Mouse (Mus musculus) MEL (cell line): ENCODE measurements around the gene Ccl12. TPM values are rescaled to one million over a fixed set of nuclear protein-coding genes. Genes with fewer than 3 reads are reported as not detected.

Experiments used
- DNase-seq: peaks from one replicate; pipeline ENCODE4 v3.0.0; 2011; ENCODE audit warnings: low read depth, low spot score
- H3K27ac ChIP-seq: 2 replicates; pipeline ENCODE4 v1.5.1; 2012; ENCODE audit warnings: low read depth, mild to moderate bottlenecking, control low read depth, low read length, moderate library complexity; ENCODE audit not compliant: control insufficient read depth
- H3K27me3 ChIP-seq, 2 experiments: fragments of 150-350 bp in 1 of 2; sonication (generic) in 1 of 2; 2 replicates each; pipeline ENCODE4 v1.6.1; 2012; ENCODE audit warnings: low read length in 2 of 2, mild to moderate bottlenecking in 2 of 2, improper control_type of control experiment in 1 of 2, moderate library complexity in 1 of 2; ENCODE audit not compliant: insufficient read depth in 2 of 2, control insufficient read depth in 1 of 2
- H3K36me3 ChIP-seq, 2 experiments: 2 replicates each; pipeline ENCODE4 v1.6.1; 2012 to 2014; ENCODE audit warnings: low read length in 2 of 2, improper control_type of control experiment in 1 of 2, inconsistent platforms in 1 of 2, mild to moderate bottlenecking in 1 of 2; ENCODE audit not compliant: insufficient read depth in 2 of 2, control insufficient read depth in 1 of 2
- H3K4me1 ChIP-seq, 2 experiments: fragments of 150-350 bp in 1 of 2; sonication (generic) in 1 of 2; 2 replicates each; pipeline ENCODE4 v1.6.1; 2012; ENCODE audit warnings: low read length in 2 of 2, improper control_type of control experiment in 1 of 2, mild to moderate bottlenecking in 1 of 2; ENCODE audit not compliant: insufficient read depth in 2 of 2, control insufficient read depth in 1 of 2
- H3K4me3 ChIP-seq, 2 experiments: fragments of 150-350 bp in 1 of 2; sonication (generic) in 1 of 2; 2 replicates each; pipeline ENCODE4 v1.5.1; 2012; ENCODE audit warnings: low read depth in 2 of 2, low read length in 2 of 2, mild to moderate bottlenecking in 2 of 2, moderate library complexity in 2 of 2, control low read depth in 1 of 2, improper control_type of control experiment in 1 of 2; ENCODE audit not compliant: control insufficient read depth in 1 of 2, insufficient read depth in 1 of 2
- H3K79me2 ChIP-seq: 2 replicates; pipeline ENCODE4 v1.6.1; 2012; ENCODE audit warnings: mild to moderate bottlenecking, low read length, moderate library complexity; ENCODE audit not compliant: control insufficient read depth, poor library complexity, insufficient read depth
- H3K9ac ChIP-seq: 2 replicates; pipeline ENCODE4 v1.6.1; 2012; ENCODE audit warnings: low read depth, mild to moderate bottlenecking, control low read depth, low read length, moderate library complexity; ENCODE audit not compliant: control insufficient read depth, poor library complexity, severe bottlenecking
- H3K9me3 ChIP-seq: fragments of 150-350 bp; sonication (generic); replicated peaks from 2 replicates; pipeline ENCODE4 v1.6.1; 2012; ENCODE audit warnings: mild to moderate bottlenecking, low read length, improper control_type of control experiment, moderate library complexity; ENCODE audit not compliant: insufficient read depth
- CHD2 ChIP-seq: IDR thresholded peaks from 2 replicates; pipeline ENCODE4 v1.6.1; 2011; ENCODE audit warnings: low read length, improper control_type of control experiment
- ELF1 ChIP-seq: IDR thresholded peaks from 2 replicates; pipeline ENCODE4 v1.6.1; 2014; ENCODE audit warnings: low read depth, mild to moderate bottlenecking, inconsistent platforms, low read length, improper control_type of control experiment, moderate library complexity
- EP300 ChIP-seq, 2 experiments: IDR thresholded peaks; 2 replicates each; pipeline ENCODE4 v1.6.1; 2011; ENCODE audit warnings: improper control_type of control experiment in 2 of 2, low read length in 2 of 2, low read depth in 1 of 2, mild to moderate bottlenecking in 1 of 2
- GABPA ChIP-seq: IDR thresholded peaks from 2 replicates; pipeline ENCODE4 v1.6.1; 2012; ENCODE audit warnings: low read depth, mild to moderate bottlenecking, inconsistent platforms, low read length, improper control_type of control experiment, moderate library complexity
- MAFK ChIP-seq: IDR thresholded peaks from 2 replicates; pipeline ENCODE4 v1.6.1; 2011; ENCODE audit warnings: low read depth, mild to moderate bottlenecking, low read length, improper control_type of control experiment, borderline replicate concordance
- MAZ ChIP-seq: IDR thresholded peaks from 2 replicates; pipeline ENCODE4 v1.6.1; 2012; ENCODE audit warnings: low read depth, mild to moderate bottlenecking, inconsistent platforms, low read length, improper control_type of control experiment
- MEF2A ChIP-seq: IDR thresholded peaks from 2 replicates; pipeline ENCODE4 v1.6.1; 2014; ENCODE audit warnings: low read depth, mild to moderate bottlenecking, inconsistent platforms, low read length, improper control_type of control experiment; ENCODE audit not compliant: poor library complexity, insufficient replicate concordance, severe bottlenecking; ENCODE audit errors: extremely low read depth
- MXI1 ChIP-seq: IDR thresholded peaks from 2 replicates; pipeline ENCODE4 v1.6.1; 2011; ENCODE audit warnings: mild to moderate bottlenecking, low read depth, low read length, improper control_type of control experiment
- MYB ChIP-seq: IDR thresholded peaks from 2 replicates; pipeline ENCODE4 v1.6.1; 2011; ENCODE audit warnings: mild to moderate bottlenecking, low read depth, low read length, improper control_type of control experiment
- NELFE ChIP-seq: IDR thresholded peaks from 2 replicates; pipeline ENCODE4 v1.6.1; 2011; ENCODE audit warnings: low read depth, low read length, improper control_type of control experiment
- NRF1 ChIP-seq: IDR thresholded peaks from 2 replicates; pipeline ENCODE4 v1.6.1; 2014; ENCODE audit warnings: low read depth, mild to moderate bottlenecking, inconsistent platforms, low read length, improper control_type of control experiment, moderate library complexity; ENCODE audit not compliant: poor library complexity, insufficient read depth, severe bottlenecking
- POLR2A ChIP-seq, 2 experiments: IDR thresholded peaks; 2 replicates each; pipeline ENCODE4 v1.6.1; 2011 to 2012; ENCODE audit warnings: low read length in 2 of 2, mild to moderate bottlenecking in 2 of 2, control low read depth in 1 of 2, improper control_type of control experiment in 1 of 2, low read depth in 1 of 2, moderate library complexity in 1 of 2; ENCODE audit not compliant: control insufficient read depth in 1 of 2, insufficient read depth in 1 of 2, poor library complexity in 1 of 2
- SIN3A ChIP-seq: IDR thresholded peaks from 2 replicates; pipeline ENCODE4 v1.6.1; 2012; ENCODE audit warnings: low read length, improper control_type of control experiment, inconsistent platforms
- TAL1 ChIP-seq: IDR thresholded peaks from 2 replicates; pipeline ENCODE4 v1.6.1; 2012; ENCODE audit warnings: mild to moderate bottlenecking, inconsistent platforms, low read length, moderate library complexity, mixed read lengths
- ZKSCAN1 ChIP-seq: IDR thresholded peaks from 2 replicates; pipeline ENCODE4 v1.6.1; 2012; ENCODE audit warnings: low read depth, mild to moderate bottlenecking, inconsistent platforms, low read length, improper control_type of control experiment, moderate library complexity
- ZMIZ1 ChIP-seq: IDR thresholded peaks from 2 replicates; pipeline ENCODE4 v1.6.1; 2012; ENCODE audit warnings: low read depth, mild to moderate bottlenecking, inconsistent platforms, low read length, improper control_type of control experiment, moderate library complexity
- polyA plus RNA-seq, 2 experiments: library from polyadenylated mRNA; stranded (reverse) in 1 of 2; unstranded in 1 of 2; fragments of >175 nt in 1 of 2; fragments of >200 nt in 1 of 2; gene quantifications; 2 replicates each; pipeline versions ENCODE4 v1.2.1 to v1.2.4; 2012; ENCODE audit warnings: low replicate concordance in 2 of 2, low read depth in 1 of 2; ENCODE audit not compliant: insufficient read length in 2 of 2, insufficient read depth in 1 of 2, missing spikeins in 1 of 2
- total RNA-seq: library from RNA; depleted of rRNA; stranded (reverse); fragments of 300-350 nt; gene quantifications from 2 replicates; pipeline ENCODE4 v1.2.3, GENCODE M21; 2012

Ccl12 gene
- total and polyA plus RNA-seq, 3 experiments, result not detected

GRCm38 (mm10) chr11:82077031-82077430 is 24.6 kb upstream of the Ccl12 start:
- H3K4me3 ChIP-seq, result no peak overlapping the region
- H3K27ac ChIP-seq, result no peak overlapping the region
- no peaks in the 10 kb centered on the region for H3K4me1 ChIP-seq
- H3K27me3 ChIP-seq, result no peaks in the 10 kb centered on the region
- no peaks in the 10 kb centered on the region for H3K79me2 ChIP-seq
- no peaks in the 10 kb centered on the region for H3K36me3 ChIP-seq
- no peak for DNase-seq
- TF ChIP-seq SIN3A (no peak), ZMIZ1 (no peak), EP300 (IDR thresholded peaks at IDR 0.05; ENCODE audit: low read depth in 1 of 2, low read length in 2 of 2) (no peak), MYB (no peak), NELFE (no peak)
- H3K9ac ChIP-seq, result no peak overlapping the region
- H3K9me3 ChIP-seq, result no peaks in the 10 kb centered on the region

- H3K9ac ChIP-seq, result no peak overlapping the region
- no peaks in the 10 kb centered on the region for H3K27me3 ChIP-seq
- no peaks in the 10 kb centered on the region for H3K36me3 ChIP-seq
- DNase-seq, result no peak
- no peaks in the 10 kb centered on the region for H3K4me1 ChIP-seq
- H3K9me3 ChIP-seq, result no peaks in the 10 kb centered on the region
- no peak overlapping the region for H3K4me3 ChIP-seq
- TF ChIP-seq CHD2 (no peak), MAZ (no peak)
- no peaks in the 10 kb centered on the region for H3K79me2 ChIP-seq
- no peak overlapping the region for H3K27ac ChIP-seq
Measured at GRCm38 (mm10) chr11:82078136-82078730, 23.4 kb upstream of the Ccl12 start.

- no peaks in the 10 kb centered on the region for H3K4me1 ChIP-seq
- no peaks in the 10 kb centered on the region for H3K36me3 ChIP-seq
- DNase-seq, result no peak
- no peak overlapping the region for H3K27ac ChIP-seq
- no peaks in the 10 kb centered on the region for H3K79me2 ChIP-seq
- no peaks in the 10 kb centered on the region for H3K27me3 ChIP-seq
- H3K9me3 ChIP-seq, result no peaks in the 10 kb centered on the region
- TF ChIP-seq TAL1, result no peak
- no peak overlapping the region for H3K4me3 ChIP-seq
- no peak overlapping the region for H3K9ac ChIP-seq
Measured at GRCm38 (mm10) chr11:82080865-82081264, 20.8 kb upstream of the Ccl12 start.

- H3K9me3 ChIP-seq, result no peaks in the 10 kb centered on the region
- H3K36me3 ChIP-seq, result no peaks in the 10 kb centered on the region
- H3K27ac ChIP-seq, result no peak overlapping the region
- no peaks in the 10 kb centered on the region for H3K4me1 ChIP-seq
- no peak overlapping the region for H3K9ac ChIP-seq
- no peak for DNase-seq
- no peak overlapping the region for H3K4me3 ChIP-seq
- no peak for TF ChIP-seq POLR2A (IDR thresholded peaks at IDR 0.05; ENCODE audit: control insufficient read depth in 1 of 2, insufficient read depth in 1 of 2, low read depth in 1 of 2, low read length in 2 of 2, poor library complexity in 1 of 2)
- TF ChIP-seq ELF1, result no peak
- no peak for TF ChIP-seq ZKSCAN1
- TF ChIP-seq GABPA, result no peak
- TF ChIP-seq MXI1, result no peak
- no peak for TF ChIP-seq MEF2A
- no peak for TF ChIP-seq MAFK
- no peak for TF ChIP-seq NRF1
- H3K79me2 ChIP-seq, result no peaks in the 10 kb centered on the region
- no peaks in the 10 kb centered on the region for H3K27me3 ChIP-seq
Measured at GRCm38 (mm10) chr11:82084360-82084759, 17.3 kb upstream of the Ccl12 start.
